8 mouse cellular contexts compared by ENCODE assay signal in the genomic region with DNA sequence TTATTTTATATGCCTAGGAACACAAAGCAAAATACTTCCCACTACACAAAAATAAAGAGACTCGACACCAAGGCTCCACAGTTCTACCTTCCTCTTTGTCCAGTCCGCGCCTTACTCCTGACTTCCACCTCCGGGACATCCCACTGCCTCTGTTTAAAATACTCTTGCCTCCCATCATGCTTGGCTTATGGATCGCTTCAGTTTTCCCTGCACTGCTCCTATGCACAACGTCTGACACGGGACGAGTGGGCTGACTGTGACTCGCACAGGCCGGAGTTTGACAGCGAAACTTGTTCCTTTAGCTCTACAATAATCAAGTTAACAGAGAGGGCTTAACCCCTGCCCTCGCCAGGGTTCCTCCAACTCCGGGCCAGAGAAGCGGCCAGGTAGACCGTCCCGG. TPM values are rescaled to one million over a fixed set of nuclear protein-coding genes. Genes with fewer than 3 reads are reported as not detected.
DNase-seq lines count a peak whose midpoint lies in the region; ATAC-seq and TF ChIP-seq lines count a peak whose summit lies in the region.

No protein-coding gene starts in this region.

- no peak for DNase-seq in heart, adult 9 months (ENCODE audit: low spot score in 2 of 2)
- DNase-seq in G1E (ENCODE audit: low spot score): no peak
- no peak for DNase-seq in hindbrain, embryonic 10.5 days (ENCODE audit: low spot score)
- no peak for DNase-seq in midbrain, embryonic 10.5 days (ENCODE audit: low spot score)
- no peak for DNase-seq in embryo, embryonic 11 days
- DNase-seq in left cerebral cortex, postnatal 10 days (ENCODE audit: extremely low spot score in 1 of 2, low spot score in 2 of 2): no peak
- no peak for DNase-seq in adrenal gland, postnatal 4 days (ENCODE audit: low spot score in 2 of 2)

- H3K36me3 ChIP-seq in heart, embryonic 13.5 days: peaks cover 19% of the 10 kb centered on the region
- H3K36me3 ChIP-seq in G1E (replicated peaks): peaks cover 31% of the 10 kb centered on the region
- H3K36me3 ChIP-seq in hindbrain, embryonic 10.5 days: peaks cover 19% of the 10 kb centered on the region
- peaks cover 22% of the 10 kb centered on the region for H3K36me3 ChIP-seq in midbrain, embryonic 10.5 days

- peak overlapping the region; percentile 90 for H3K4me3 ChIP-seq in heart, embryonic 13.5 days
- H3K4me3 ChIP-seq in G1E (ENCODE audit: low read depth, low read length): peak overlapping the region; percentile 85
- H3K4me3 ChIP-seq in hindbrain, embryonic 10.5 days: peak overlapping the region; percentile 88
- peak overlapping the region; percentile 82 for H3K4me3 ChIP-seq in midbrain, embryonic 10.5 days

- H3K9ac ChIP-seq in heart, embryonic 13.5 days: peak overlapping the region; percentile 84

- TF ChIP-seq CTCF in G1E (IDR thresholded peaks at IDR 0.05; ENCODE audit: low read depth, low read length): no peak

- under 1% methylated on average over 16 of the region's 16 CpGs for WGBS in heart, embryonic 13.5 days
- WGBS in hindbrain, embryonic 10.5 days: under 1% methylated on average over 16 of the region's 16 CpGs
- WGBS in midbrain, embryonic 10.5 days: under 1% methylated on average over 16 of the region's 16 CpGs

- H3K4me2 ChIP-seq in heart, embryonic 13.5 days: peak overlapping the region; percentile 92

- H3K27me3 ChIP-seq in heart, embryonic 13.5 days (replicated peaks): no peaks in the 10 kb centered on the region
- H3K27me3 ChIP-seq in G1E (ENCODE audit: insufficient read depth, low read length): no peaks in the 10 kb centered on the region
- H3K27me3 ChIP-seq in hindbrain, embryonic 10.5 days (ENCODE audit: insufficient read depth, poor library complexity, severe bottlenecking): no peaks in the 10 kb centered on the region
- no peaks in the 10 kb centered on the region for H3K27me3 ChIP-seq in midbrain, embryonic 10.5 days (ENCODE audit: low read depth, poor library complexity, severe bottlenecking)

- H3K9me3 ChIP-seq in heart, embryonic 13.5 days: no peaks in the 10 kb centered on the region
- no peaks in the 10 kb centered on the region for H3K9me3 ChIP-seq in G1E (replicated peaks)
- H3K9me3 ChIP-seq in hindbrain, embryonic 10.5 days: no peaks in the 10 kb centered on the region
- H3K9me3 ChIP-seq in midbrain, embryonic 10.5 days (replicated peaks): no peaks in the 10 kb centered on the region

- H3K27ac ChIP-seq in heart, embryonic 13.5 days (replicated peaks): peak overlapping the region; percentile 53
- peak overlapping the region; percentile 81 for H3K27ac ChIP-seq in hindbrain, embryonic 10.5 days
- H3K27ac ChIP-seq in midbrain, embryonic 10.5 days (replicated peaks): peak overlapping the region; percentile 89

- ATAC-seq in heart, embryonic 13.5 days (ENCODE audit: extremely low read depth, insufficient number of reproducible peaks, low FRiP score, low TSS enrichment): no peak; the same call in 1 of the 2 replicates
- ATAC-seq in G1E (ENCODE audit: extremely low read depth, insufficient number of reproducible peaks, low FRiP score, poor library complexity, severe bottlenecking): no peak

- peaks cover 24% of the 10 kb centered on the region for H3K4me1 ChIP-seq in heart, embryonic 13.5 days
- peaks cover 26% of the 10 kb centered on the region for H3K4me1 ChIP-seq in G1E (ENCODE audit: insufficient read depth, low read depth, low read length)
- peaks cover 22% of the 10 kb centered on the region for H3K4me1 ChIP-seq in hindbrain, embryonic 10.5 days (replicated peaks)
- H3K4me1 ChIP-seq in midbrain, embryonic 10.5 days: peaks cover 24% of the 10 kb centered on the region

- intact Hi-C loops in left cerebral cortex, postnatal 10 days (cut with DNase I): loop anchor here (5.0 to 10.0 kb wide), 3 partner anchors 454 to 692 kb away; no protein-coding TSS in a partner anchor

RNA-seq across cellular contexts. Expression of gene Pum3, which starts 0.3 kb away (rescaled TPM):
- polyA plus RNA-seq in heart, embryonic 13.5 days (2015; fragmentation: Nextera tagmentation; extraction: Ambion mirVana): 41.2 and 42.2 TPM in 2 replicates
- total RNA-seq in G1E (2014; fragmentation: Nextera tagmentation) (221 and 257 TPM in 2 replicates), G1E (2017) (93.2 and 122 TPM in 2 replicates)
- 52.4 and 54.4 TPM in 2 replicates for polyA plus RNA-seq in G1E (2012)
- polyA plus RNA-seq in hindbrain, embryonic 10.5 days (2016; fragmentation: Nextera tagmentation; extraction: Ambion mirVana): 56.0 and 79.4 TPM in 2 replicates
- polyA plus RNA-seq in midbrain, embryonic 10.5 days (2016; fragmentation: Nextera tagmentation; extraction: Ambion mirVana): 77.5 and 83.4 TPM in 2 replicates
- 10 to 100 TPM; 90.9 to 96.2 TPM for total RNA-seq in left cerebral cortex, postnatal 10 days (2021)
- total RNA-seq in adrenal gland, postnatal 4 days (2021): 100 to 1,000 TPM in 1 of 2 experiments, 10 to 100 TPM in 1; 91.8 to 100 TPM
